Mouse (Mus musculus): Measurements from ENCODE around the gene Fmr1. TPM values are rescaled to one million over a fixed set of nuclear protein-coding genes. Genes with fewer than 3 reads are reported as not detected.

Fmr1 gene
- polyA plus RNA-seq, 1 experiment, result 0.96 TPM

GRCm38 (mm10) chrX:68761606-68762005 lies 83.3 kb downstream of the Fmr1 start, which contains the start of gene Fmr1nb:
Fmr1nb (plus strand) TSS chrX:68761839.
- no peak for TF ChIP-seq GATA1 (IDR thresholded peaks at IDR 0.05; ENCODE audit: low read length)
- TF ChIP-seq TAL1 (IDR thresholded peaks at IDR 0.05; ENCODE audit: low read length), result no peak
- Histone ChIP-seq H3K4me1 (ENCODE audit: control insufficient read depth) (no peaks in the 10 kb centered on the region), H3K4me3 (replicated peaks) (no peak within 1 kb of the TSS)

More at GRCm38 (mm10) chrX:68761606-68762005, 83.3 kb downstream of the Fmr1 start, which contains the start of gene Fmr1nb:
- H3K9me3 ChIP-seq (ENCODE audit: control insufficient read depth, low read length), result peaks cover 5% of the 10 kb centered on the region
- no peaks in the 10 kb centered on the region for H3K36me3 ChIP-seq (ENCODE audit: control insufficient read depth)
- H3K27me3 ChIP-seq (ENCODE audit: control insufficient read depth), result no peaks in the 10 kb centered on the region

Other genes starting within 250 kb of the Fmr1 start
- gene Fmr1nb, start 83.3 kb downstream of the Fmr1 start, polyA plus RNA-seq (2012), result not detected in 2 replicates
- gene Gm14698, start 142.6 kb downstream of the Fmr1 start, polyA plus RNA-seq (2012), result not detected in 2 replicates
- not detected in 2 replicates for gene Gm6812, start 214.5 kb downstream of the Fmr1 start, polyA plus RNA-seq (2012)